Mouse (Mus musculus) liver, adult (tissue): ENCODE measurements around the gene Immp2l.

Experiments
- GATA4 ChIP-seq: IDR thresholded peaks from 2 replicates; pipeline ENCODE4 v1.6.1; 2014; ENCODE audit warnings: mild to moderate bottlenecking, low read length; ENCODE audit not compliant: insufficient replicate concordance

Gene Immp2l

DNA sequence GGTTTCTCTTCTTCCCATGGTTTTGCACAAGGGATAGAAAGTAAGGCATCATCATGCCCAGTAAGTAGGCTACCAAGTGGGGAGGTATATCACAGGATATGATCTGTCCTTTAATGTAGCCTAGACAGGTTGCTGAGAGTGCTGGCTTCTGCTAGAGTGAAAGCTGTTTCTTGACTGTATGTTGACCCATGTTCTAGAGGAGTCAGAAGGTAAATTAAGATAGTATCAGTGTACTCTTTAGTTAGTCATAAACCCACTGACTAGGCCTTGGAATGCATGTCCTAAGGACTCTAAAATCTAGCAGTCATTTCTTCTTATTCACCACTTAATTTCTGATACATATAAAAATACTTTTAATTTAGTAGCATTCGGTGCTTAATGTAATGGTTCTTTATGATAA is 377.2 kb downstream of the Immp2l start:
- TF ChIP-seq GATA4, result no peak

GRCm38 (mm10) chr12:41401923-41402322 is 378.0 kb downstream of the Immp2l start:
- no peak for TF ChIP-seq GATA4

- TF ChIP-seq GATA4, result no peak
Measured at GRCm38 (mm10) chr12:41409431-41409830, 385.5 kb downstream of the Immp2l start.

DNA sequence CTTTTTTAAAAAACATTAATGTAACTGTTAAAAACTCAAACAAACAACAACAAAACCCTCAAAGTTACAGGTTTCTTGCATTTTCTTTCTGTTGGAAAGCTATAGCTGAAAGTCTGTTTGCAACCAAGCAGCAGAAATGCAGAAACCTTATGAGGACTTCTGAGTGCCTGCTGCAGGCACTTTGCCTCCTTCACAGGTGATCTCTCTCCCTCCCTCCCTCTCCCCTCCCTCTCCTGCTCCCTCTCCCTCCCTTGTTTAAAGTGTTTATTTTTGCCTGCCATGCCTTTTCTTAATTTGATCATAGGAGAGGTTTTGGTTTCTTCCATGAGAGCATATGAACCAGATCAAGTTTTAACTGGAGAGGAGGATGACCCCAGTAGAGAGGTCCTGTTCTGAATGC is 392.7 kb downstream of the Immp2l start:
- TF ChIP-seq GATA4, result no peak

GRCm38 (mm10) chr12:41417099-41417498 is 393.2 kb downstream of the Immp2l start:
- TF ChIP-seq GATA4, result no peak

GRCm38 (mm10) chr12:41417961-41418360 is 394.1 kb downstream of the Immp2l start:
- TF ChIP-seq GATA4, result no peak

DNA sequence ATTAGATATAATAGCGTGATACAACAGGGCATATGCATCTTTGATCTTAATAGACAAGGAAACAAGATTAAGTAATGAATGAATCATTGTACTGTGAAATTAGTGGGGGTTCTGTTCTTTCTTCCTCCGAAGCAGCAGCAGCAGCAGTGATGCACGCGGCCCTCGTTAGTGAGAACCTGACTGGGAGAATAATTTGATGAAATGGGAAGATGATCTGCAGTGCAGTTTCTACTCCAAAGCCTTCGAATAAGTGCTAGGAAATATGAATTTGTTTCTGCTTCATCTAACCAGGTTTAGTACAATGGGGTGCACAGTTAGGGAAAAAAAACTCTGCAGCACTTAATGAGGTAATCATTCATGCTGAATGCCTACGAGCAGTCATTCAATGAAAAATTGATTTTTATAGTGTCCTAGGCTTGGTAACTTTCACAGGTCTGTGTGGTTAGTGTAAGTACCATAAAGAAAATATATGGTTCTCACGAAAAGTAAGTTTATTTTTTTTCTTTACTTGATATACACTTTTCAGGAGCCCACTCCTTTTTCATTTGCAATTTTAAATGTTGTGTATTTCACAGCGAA is 401.3 kb downstream of the Immp2l start:
- no peak for TF ChIP-seq GATA4

DNA sequence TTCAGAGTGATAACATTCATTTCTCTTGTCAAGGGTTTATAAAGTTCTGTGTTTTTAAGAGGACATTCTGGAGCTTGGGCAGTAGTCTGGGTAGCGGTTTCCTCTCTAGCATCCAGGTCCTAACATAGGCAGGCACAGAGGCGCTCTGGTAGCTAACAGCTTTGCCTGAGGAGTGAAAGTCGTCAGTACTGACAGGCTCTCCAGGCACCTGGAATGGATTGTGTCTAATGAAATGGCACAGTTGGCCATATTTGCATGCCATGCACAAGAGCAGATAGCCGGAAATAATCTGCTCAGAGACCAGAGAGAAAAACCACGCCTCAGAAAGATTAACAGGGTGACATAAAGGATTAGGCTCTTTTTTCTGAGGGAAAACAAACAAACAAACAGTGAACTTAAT is 403.6 kb downstream of the Immp2l start:
- TF ChIP-seq GATA4, result no peak

- no peak for TF ChIP-seq GATA4
Measured at GRCm38 (mm10) chr12:41428806-41429205, 404.9 kb downstream of the Immp2l start.

GRCm38 (mm10) chr12:41436206-41436985 is 412.5 kb downstream of the Immp2l start:
- TF ChIP-seq GATA4, result no peak

GRCm38 (mm10) chr12:41438446-41438845 is 414.6 kb downstream of the Immp2l start:
- TF ChIP-seq GATA4, result no peak

DNA sequence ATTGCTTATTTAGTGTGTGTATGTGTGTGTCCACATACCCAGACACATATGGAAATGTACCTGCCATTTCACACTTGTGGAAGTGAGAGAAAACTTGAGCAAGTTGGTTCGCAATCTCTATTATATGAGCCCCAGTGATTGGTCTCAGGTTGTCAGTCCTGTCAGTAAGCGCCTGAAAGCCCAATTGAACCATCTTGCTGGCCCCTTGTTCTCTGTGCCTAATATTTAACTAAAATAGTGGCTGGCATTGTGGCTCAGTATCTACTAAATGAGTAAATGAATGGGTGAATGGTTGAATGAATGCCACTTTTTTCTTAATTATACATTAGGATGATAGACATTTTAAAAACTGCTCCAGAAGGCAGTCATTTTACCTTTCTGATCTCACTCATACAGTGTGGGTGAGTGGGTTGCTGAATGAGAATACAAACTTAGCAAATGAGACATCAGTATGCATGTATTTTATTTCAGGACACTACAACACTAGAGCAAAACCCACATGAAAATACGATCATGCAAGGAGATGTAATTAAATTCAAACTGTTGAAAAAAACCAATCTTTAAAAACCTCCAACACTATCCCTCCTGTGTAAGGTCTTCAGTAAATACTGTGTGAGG is 444.6 kb downstream of the Immp2l start:
- no peak for TF ChIP-seq GATA4

DNA sequence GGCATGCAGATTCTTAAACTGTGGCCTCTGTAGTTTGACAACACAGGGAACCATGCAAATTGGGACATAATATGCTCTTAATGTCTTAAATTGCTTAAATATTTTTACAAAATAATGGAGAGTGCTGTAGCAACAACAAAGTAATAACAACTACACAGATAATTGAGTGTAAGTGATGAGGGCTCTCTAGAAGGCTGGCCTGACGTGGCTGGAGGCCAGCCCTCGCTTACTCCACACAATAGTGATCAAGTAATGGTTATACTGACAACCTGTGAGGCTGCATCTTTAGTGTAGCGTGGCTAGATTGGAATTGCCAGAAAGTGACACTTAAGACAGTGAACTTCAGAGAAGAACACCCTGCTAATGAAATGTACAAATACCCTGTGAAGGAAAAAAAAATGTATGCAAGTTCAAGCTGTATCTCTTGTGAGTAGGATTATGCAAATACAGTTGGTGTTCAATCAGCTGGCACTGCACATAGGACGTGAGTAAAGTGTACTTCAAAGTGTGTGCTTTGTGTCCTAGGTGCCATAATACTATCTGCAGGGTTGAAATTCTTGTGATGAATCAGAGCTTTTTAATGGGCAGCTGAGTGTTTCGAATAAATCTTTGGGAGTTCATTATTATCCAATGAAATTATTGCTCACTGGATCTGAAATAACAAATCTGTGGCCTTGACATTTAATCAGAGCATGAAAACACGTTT is 445.4 kb downstream of the Immp2l start:
- TF ChIP-seq GATA4, result no peak

DNA sequence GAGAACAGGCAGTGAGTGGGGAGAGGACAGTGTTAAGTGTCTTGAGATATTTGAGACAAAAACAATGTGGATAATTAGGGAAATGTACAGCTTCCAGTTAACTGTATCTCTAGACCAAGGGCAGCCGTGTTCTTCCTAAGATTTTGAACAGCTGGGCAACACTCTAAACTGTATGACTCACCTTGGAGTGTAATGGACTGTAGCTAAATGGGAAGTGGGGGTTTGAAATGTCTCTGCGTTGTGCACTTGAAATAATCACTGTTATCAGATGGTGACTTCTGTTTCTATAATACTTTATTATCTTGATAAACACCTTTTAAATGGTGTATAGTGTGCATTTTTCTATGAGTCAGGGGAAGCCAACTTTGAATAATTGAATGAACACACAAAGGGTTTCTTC is 457.6 kb downstream of the Immp2l start:
- TF ChIP-seq GATA4, result no peak

DNA sequence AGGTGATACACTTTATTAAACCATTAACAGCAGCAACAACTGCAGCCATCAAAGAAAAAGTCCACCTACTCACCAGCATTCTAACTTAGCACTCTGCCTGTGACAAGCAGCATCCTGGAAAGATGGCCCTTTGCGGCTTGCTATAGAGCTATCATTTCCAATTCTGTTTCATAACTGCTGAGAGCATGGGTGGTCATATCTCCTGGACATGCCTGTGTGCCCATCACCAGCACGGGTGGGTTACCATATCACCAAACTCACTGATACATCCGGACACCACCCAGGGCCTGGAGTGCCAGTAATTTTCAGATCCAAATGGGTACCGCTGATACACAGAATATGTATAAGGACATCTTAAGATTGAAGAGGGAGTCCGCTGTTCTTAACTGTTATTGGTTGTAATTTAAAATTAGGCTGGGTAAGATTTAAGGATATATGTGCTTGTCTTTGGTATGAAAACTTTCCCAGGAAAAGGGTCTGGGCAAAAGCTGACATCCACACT is 459.3 kb downstream of the Immp2l start:
- no peak for TF ChIP-seq GATA4
